Mouse (Mus musculus) thymus, adult 2 months (tissue): ENCODE data around the gene Cog5.

Experiments used
- CTCF ChIP-seq: fragments of 200-500 bp; IDR thresholded peaks from 2 replicates; pipeline ENCODE4 v1.5.1; 2012; ENCODE audit warnings: mild to moderate bottlenecking, control low read depth, low read length, moderate library complexity, borderline replicate concordance; ENCODE audit not compliant: control insufficient read depth, poor library complexity, insufficient read depth; ENCODE audit errors: extremely low read depth
- POLR2A ChIP-seq: fragments of 200-500 bp; IDR thresholded peaks from 2 replicates; pipeline ENCODE4 v1.6.1; 2012; ENCODE audit warnings: mild to moderate bottlenecking, low read length, control low read depth, moderate library complexity; ENCODE audit not compliant: control insufficient read depth, poor library complexity, insufficient read depth; ENCODE audit errors: extremely low read depth

- TF ChIP-seq CTCF: no peak
- no peak for TF ChIP-seq POLR2A
These were observed 230.4 kb downstream of the Cog5 start for GRCm38 (mm10) chr12:31885084-31885483.
